Mouse (Mus musculus) thymus, adult 2 months (tissue): ENCODE data around the gene Dst.

Source experiments
- CTCF ChIP-seq: fragments of 200-500 bp; IDR thresholded peaks from 2 replicates; pipeline ENCODE4 v1.5.1; 2012; ENCODE audit warnings: mild to moderate bottlenecking, control low read depth, low read length, moderate library complexity, borderline replicate concordance; ENCODE audit not compliant: control insufficient read depth, poor library complexity, insufficient read depth; ENCODE audit errors: extremely low read depth
- POLR2A ChIP-seq: fragments of 200-500 bp; IDR thresholded peaks from 2 replicates; pipeline ENCODE4 v1.6.1; 2012; ENCODE audit warnings: mild to moderate bottlenecking, low read length, control low read depth, moderate library complexity; ENCODE audit not compliant: control insufficient read depth, poor library complexity, insufficient read depth; ENCODE audit errors: extremely low read depth

DNA sequence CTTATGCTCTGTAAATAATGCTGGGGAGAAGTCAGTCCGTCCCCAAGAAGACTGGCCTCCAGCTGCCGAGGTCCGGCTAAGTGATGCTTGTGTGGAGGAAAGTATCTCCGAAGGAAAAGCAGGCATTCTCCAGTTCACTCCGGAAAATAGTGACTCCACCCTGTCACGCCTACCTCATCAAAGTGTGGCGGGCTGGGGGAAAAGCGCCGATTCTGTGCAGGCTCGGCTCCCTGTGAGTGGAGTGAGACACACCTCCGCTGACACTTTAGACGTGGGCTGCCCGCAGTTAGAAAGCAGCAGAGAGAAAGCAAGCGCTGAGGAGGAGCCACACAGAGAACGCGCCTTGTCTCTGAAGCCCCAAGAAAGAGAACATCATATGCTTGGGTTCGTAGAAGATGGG, 284.1 kb downstream of the Dst start:
- TF ChIP-seq POLR2A (no peak), CTCF (no peak)
